Mouse (Mus musculus) urinary bladder, postnatal 14 days (tissue): ENCODE data around the gene Vezt.

Source experiments
- DNase-seq: peaks from one replicate; pipeline ENCODE4 v3.0.0; 2021; ENCODE audit warnings: low spot score

Vezt gene

DNA sequence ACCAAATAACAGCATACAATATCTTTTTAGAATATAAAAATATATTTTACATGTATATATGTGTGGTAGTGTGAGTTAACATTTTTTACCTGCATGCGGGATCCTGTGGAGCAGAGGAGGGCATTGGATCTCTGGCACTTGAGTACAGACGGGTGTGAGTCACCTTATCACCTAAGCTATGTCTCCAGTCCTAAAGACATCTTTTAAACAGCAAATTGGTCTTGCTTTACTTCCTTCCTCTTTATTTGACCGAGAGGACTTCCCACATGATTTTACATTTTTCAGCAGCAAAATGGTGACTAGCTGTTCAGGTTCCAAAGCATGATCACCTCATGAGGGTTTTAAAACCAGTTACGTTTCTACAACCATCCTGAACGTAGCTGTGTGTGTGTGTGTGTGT is 124.3 kb downstream of the Vezt start:
- DNase-seq: no peak

DNA sequence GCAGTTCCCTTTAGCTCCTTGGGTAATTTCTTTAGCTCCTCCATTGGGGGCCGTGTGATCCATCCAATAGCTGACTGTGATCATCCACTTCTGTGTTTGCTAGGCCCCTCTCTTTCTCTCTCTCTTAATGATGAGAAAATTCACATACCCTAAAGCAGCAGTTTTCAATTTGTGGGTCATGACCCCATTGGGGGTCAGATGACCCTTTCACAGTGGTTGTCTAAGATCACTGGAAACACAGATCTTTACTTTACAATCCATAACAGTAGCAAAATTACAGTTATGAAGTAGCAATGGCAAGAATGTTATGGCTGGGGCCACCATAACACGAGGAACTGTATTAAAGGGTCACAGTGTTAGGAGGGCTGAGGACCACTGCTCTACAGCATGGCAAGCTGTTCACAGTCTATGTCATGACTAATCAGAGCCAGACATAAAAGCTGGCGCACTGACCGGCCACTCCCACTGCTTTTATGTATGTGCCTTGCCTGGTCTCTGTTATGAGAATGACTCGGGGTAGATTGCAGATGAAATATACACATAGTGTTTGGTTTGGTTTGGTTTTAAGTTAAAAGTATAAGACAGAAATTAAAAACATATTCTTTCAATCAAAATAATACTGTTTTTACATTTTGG is 125.7 kb downstream of the Vezt start:
- DNase-seq: no peak

DNA sequence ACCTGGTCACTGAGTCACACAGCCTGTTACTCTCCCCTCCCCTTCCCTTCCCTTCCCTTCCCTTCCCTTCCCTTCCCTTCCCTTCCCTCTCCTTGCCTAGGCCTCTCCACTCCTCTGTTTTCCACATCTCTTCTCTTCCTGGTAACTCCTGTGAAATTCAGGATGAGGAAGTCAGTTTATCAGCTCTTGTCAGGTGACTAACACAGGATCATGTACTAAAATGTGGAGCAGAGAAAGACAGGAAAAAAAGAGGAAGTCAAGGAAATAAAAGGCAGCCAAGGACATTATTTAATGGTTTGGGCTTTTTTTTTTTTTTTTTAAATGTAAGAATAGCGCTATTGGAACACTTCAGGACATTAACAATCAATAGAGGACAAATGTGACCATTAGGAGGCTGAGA is 126.6 kb downstream of the Vezt start:
- DNase-seq: no peak

DNA sequence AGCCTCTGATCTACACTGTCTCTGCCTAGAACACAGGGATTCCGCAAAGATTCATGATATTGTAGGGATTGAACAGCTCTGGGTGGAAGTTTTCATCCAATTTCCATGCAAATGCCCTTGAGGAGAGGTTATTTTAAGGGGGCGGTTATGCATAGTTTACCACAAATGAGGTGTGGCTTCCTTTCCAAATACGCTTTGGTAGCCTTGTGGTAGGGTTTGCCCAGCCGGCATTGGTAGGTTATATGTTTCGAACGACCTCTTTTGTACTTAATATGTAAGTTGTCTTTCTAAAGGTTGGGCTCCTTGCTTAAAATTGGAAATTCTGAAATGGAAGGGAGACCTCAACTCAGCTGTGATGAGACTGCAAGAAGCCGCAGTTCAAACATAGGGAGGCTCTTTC is 127.1 kb downstream of the Vezt start:
- DNase-seq: no peak

DNA sequence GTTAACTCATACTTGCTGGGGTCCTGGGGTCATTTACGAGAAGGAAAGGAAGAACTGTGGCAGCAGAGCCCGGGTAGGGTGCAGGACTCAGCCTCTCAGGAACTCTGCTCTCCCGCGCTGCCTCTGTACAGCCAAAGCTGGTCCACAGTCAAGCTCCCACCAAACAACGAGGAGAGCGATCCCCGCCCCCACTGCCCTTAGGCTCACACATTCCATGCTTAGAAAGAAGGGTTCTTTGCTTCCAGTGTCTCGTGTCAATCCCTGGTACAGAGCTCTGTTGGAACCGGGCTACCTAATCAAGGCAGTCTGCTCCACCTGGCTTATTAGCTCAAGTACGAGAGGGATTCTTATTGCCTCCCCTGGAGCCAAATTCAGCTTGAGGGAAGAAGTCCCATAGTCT is 128.2 kb downstream of the Vezt start:
- DNase-seq: no peak

DNA sequence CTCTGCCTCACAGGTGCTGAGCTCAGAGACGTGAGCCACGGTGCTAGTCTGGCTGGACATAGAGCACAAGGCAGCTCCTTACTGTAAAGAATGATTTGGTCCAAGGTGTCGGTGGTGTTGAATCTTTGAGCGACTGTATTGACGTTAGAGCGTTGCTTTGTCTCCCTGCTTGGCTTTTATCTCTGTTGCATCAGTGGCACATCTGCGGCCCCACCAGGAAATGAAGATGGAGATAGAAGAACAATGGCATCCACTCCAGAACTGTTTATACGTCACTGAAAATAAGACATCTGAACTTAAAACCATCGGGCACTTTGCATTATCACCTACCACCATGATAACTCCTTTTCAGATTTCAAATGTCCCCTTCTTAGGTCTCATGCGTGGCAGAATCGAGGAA is 135.7 kb downstream of the Vezt start:
- DNase-seq: no peak

DNA sequence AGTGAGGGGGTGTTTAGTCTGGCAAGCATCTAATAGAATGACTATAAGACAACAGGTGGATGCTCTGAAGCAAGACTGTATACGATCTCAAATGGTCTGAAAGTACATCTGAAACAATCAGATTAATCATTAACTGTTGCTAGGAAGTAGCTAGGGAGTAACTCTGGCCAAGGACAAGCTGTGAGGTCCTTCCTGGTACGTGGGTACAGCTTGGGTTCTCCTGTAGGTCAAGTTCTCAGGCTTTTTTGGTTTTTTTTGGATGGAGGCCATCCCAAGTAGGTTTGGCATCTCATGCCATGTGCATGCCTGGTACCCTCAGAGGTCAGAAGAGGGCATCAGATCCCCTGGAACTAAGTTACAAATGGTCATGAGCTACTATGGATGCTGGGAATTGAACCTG is 136.3 kb downstream of the Vezt start:
- no peak for DNase-seq

DNA sequence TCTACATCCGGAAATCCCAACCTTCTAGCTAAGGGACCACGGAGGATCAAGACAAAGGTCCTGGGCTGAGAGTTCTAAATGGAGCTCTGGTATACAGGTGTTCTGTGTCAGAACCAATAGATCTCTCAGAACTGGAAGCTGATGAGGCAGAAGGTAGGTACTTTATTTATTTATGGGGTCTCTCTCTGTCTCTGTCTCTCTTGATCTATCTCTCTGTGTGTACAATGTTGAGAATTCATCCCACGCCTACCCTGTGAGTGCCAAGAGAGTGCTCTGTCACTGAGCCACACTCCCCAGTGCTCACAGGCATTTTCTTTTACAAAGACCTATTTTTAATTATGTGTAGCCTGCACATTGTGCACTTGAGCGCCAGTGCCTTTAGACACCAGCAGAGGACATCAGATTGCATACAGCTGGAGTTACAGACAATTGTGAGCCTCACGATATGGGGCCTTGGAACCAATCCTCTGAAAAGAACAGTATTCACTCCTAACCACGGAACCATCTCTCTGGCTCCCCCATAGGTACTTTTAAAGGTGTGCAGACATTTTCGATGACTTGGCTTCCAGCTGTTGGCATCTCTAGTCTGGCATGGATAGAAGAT is 138.5 kb downstream of the Vezt start, which contains the start of gene Metap2:
TSS of gene Metap2 (minus strand) at position 51 of the 604 bp plus-strand sequence.
- DNase-seq: no peak

DNA sequence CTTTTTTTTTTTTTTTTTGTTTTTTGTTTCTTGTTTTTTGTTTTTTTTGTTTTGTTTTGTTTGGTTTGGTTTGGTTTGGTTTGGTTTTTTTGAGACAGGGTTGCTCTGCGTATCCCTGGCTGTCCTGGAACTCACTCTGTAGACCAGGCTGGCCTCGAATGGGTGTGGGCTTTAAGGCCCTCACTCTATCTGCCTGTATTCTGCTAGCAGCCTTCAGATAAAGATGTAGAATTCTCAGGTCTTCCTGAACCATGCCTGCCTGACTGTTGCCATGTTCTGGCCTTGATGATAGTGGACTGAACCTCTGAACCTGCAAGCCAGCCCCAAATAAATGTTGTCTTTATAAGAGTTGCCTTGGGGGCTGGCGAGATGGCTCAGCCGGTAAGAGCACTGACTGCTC is 143.1 kb downstream of the Vezt start:
- DNase-seq: no peak

DNA sequence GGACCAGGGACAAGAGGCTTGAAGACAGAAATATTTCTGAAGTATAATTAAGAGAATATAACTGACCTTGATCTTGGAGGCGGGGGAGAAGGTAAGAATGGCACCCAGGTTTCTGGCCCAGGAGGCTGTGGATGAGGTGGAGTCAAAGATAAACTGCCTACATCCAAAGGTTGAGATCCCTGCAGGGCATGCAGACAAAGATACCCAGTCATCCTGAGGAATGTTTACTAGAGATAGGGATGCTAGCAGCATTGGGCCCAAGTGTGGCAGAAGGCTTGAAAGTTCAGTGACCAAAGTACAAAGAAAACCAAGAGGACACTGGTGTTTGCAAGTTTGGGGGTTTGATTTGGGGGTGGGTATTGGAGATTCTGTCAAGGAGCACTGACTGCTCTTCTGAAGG is 144.6 kb downstream of the Vezt start:
- no peak for DNase-seq

DNA sequence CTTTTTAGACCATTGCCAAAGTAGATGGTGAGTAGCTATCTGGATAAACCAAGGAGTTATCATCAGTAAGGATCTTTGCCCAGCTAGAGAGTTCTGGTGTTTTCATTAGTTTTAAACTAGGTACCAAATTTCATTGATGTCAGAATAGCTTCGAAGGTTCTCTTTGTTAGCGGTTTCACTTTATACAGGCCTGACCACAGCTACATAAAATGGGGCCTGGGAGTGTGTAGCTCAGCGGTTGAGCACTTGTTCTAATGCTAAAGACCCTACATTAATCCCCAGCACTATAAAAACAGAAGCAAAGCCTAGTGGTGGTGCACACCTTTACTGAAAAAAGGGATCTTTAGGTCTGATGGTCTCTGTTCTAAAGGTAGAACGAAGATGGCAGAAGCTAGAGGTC is 145.1 kb downstream of the Vezt start:
- DNase-seq: no peak

DNA sequence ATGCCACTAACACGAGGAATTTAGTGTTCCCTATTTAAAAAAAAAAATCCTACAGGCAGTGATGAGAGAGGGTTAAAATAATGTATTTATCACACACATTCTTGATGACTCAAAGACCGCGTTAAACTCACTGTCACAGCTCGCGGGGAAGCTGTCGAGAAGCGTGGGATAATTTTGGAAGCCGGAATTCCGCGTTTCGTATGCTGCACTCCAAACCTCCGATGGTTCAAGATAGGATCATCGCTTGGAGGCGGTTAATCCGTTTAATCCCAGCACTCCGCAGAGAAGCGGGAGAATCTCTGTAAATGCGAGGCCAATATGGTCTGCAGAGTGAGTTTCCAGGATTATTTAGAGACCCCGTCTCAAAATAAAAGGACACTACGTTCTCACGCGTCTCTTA is 145.6 kb downstream of the Vezt start:
- DNase-seq: peak; percentile 5

DNA sequence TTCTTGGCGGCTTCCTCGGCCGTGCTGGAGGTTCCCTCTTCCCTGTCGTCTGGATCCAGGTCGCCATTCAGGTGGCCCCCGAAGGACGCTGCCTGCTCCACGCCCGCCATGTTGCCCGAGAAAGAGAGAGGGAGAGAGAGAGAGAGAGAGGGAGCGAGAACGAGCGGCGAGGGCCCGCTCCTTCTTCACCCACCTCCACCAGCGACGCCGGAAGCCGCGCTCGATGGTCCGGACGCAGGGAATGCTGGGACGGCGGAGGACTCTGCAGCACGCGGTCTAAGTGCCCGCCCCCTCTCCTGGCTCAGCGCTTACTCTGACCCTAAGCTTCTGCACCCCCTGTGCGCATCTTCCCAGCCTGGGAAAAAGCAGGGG is 146.1 kb downstream of the Vezt start:
- peak; percentile 87 for DNase-seq
